Mouse (Mus musculus) cerebellum, adult 2 months (tissue): ENCODE measurements around the gene Syn2. TPM values are rescaled to one million over a fixed set of nuclear protein-coding genes. Genes with fewer than 3 reads are reported as not detected.

Source experiments
- DNase-seq, 2 experiments: peaks; one replicate each; pipeline ENCODE4 v3.0.0; 2021
- H3K27ac ChIP-seq: fragments of 200-500 bp; 2 replicates; pipeline ENCODE4 v1.5.1; 2012; ENCODE audit warnings: low read length, control low read depth, inconsistent platforms; ENCODE audit not compliant: insufficient read depth
- H3K27me3 ChIP-seq: fragments of 200-500 bp; 2 replicates; pipeline ENCODE4 v1.6.1; 2012; ENCODE audit warnings: inconsistent platforms, mild to moderate bottlenecking, low read length, moderate library complexity; ENCODE audit not compliant: control insufficient read depth, insufficient read depth
- H3K4me1 ChIP-seq: fragments of 200-500 bp; 2 replicates; pipeline ENCODE4 v1.6.1; 2011; ENCODE audit warnings: low read length; ENCODE audit not compliant: control insufficient read depth, insufficient read depth
- H3K4me3 ChIP-seq: fragments of 200-500 bp; replicated peaks from 2 replicates; pipeline ENCODE3; 2011; ENCODE audit warnings: mild to moderate bottlenecking, low read depth, low read length, control low read depth; ENCODE audit not compliant: insufficient read depth
- CTCF ChIP-seq: fragments of 200-500 bp; IDR thresholded peaks from 2 replicates; pipeline ENCODE4 v1.5.1; 2011; ENCODE audit warnings: low read depth, mild to moderate bottlenecking, control low read depth, low read length, moderate library complexity, borderline replicate concordance; ENCODE audit not compliant: insufficient read depth
- POLR2A ChIP-seq: fragments of 200-500 bp; IDR thresholded peaks from 2 replicates; pipeline ENCODE4 v1.6.1; 2011; ENCODE audit warnings: low read length, control low read depth, borderline replicate concordance; ENCODE audit not compliant: insufficient read depth
- WGBS: fragments of 180-500 bp; shearing (Covaris S2); methylation state at CpG from one replicate; pipeline ENCODE4 v1.1.7; 2018; 5-methylcytosine and 5-hydroxymethylcytosine counted together
- polyA plus RNA-seq: library from polyadenylated mRNA; depleted of rRNA; stranded (reverse); fragments of >200 nt; gene quantifications from 2 replicates; pipeline ENCODE4 v1.2.3, GENCODE M21; 2012

Syn2 gene
- polyA plus RNA-seq, 1 experiment: 272 TPM

DNA sequence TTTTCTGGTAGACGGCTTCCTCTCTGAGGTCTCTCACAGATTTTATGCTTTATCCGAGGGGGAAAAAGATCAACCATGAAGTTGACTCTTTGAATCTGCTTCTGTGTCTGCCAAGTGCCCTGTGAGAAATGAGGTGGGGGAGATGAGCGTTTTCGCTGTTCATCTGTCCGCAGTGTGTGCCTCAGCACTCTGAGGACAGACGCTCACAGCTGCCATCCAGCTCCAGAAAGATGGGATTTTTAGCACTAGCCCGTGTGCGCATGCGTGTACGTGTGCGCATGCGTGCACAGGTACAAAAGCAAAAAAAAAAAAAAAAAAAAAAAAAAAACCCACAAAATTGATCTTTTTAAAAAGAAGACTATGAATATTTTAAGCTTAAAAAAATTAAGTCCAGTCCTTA, 178.1 kb downstream of the Syn2 start:
- peak; percentile 49 to 57 for DNase-seq
- peak; percentile 87; the same call in 1 of the 2 replicates for TF ChIP-seq POLR2A
- no peak for TF ChIP-seq CTCF
- H3K27me3 ChIP-seq: no peaks in the 10 kb centered on the region
- H3K4me1 ChIP-seq: no peaks in the 10 kb centered on the region
- H3K4me3 ChIP-seq: peak overlapping the region; percentile 90
- WGBS: 4% methylated on average over 12 of the region's 12 CpGs
- H3K27ac ChIP-seq: peak overlapping the region; percentile 53

DNA sequence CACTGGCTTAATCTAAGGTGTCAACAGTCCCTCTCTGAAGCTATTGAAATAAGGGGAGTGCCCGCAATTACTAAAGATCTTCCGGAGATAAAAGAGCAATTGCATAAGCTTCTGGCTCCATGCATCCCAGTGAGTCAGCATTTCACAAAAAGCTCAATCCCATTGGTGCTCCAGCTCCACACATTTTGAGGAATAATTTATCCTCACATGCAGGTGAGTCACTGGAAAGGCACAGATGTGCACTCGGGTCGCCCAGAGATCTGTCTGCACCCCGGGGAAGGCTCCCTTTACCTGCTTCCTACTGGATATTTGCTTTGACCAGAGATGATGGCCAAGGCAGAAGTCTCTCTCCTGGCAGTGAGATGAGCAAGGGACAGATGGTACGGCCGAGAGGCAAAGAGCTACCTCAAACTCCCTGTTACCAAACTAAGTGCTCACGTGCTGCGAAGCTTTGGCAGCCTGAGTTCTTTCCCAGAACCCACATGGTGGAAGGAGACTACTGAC, 178.6 kb downstream of the Syn2 start:
- TF ChIP-seq POLR2A (peak; percentile 16; the same call in 1 of the 2 replicates), CTCF (no peak)
- Histone ChIP-seq H3K4me3 (no peak overlapping the region), H3K27me3 (no peaks in the 10 kb centered on the region), H3K27ac (peak overlapping the region; percentile 32), H3K4me1 (no peaks in the 10 kb centered on the region)
- peak; percentile 77 to 87 for DNase-seq
- WGBS: 4% methylated on average over 9 of the region's 9 CpGs

DNA sequence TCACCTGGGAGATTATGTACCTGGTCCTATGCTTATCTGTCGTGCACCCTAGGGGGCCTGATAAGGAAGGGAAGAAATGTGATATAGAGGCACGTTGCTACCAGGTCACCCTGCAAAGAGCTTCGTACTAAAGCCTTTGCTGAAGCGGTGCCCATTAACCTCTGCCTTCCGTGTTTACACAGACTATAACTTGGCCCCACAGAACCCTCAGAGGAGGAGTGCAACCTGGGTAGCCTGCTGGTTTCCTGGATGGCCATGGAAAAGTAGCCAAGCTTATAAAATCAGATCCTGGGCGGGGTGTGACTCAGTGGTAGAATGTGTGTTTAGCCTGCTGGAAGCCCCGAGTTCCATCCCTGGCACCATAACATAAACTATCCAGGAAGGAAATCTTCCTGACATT, 179.2 kb downstream of the Syn2 start:
- Histone ChIP-seq H3K4me3 (no peak overlapping the region), H3K27me3 (no peaks in the 10 kb centered on the region), H3K27ac (no peak overlapping the region), H3K4me1 (no peaks in the 10 kb centered on the region)
- TF ChIP-seq POLR2A: no peak
- DNase-seq: peak; percentile 12 to 23
- 63% methylated on average over 7 of the region's 7 CpGs for WGBS

GRCm38 (mm10) chr6:115315770-115316169, 181.1 kb downstream of the Syn2 start:
- no peak overlapping the region for H3K27ac ChIP-seq
- DNase-seq: no peak
- H3K4me1 ChIP-seq: no peaks in the 10 kb centered on the region
- TF ChIP-seq CTCF (no peak), POLR2A (no peak)
- H3K4me3 ChIP-seq: no peak overlapping the region
- H3K27me3 ChIP-seq: no peaks in the 10 kb centered on the region
- whole genome bisulfite sequencing: 94% methylated on average over 4 of the region's 4 CpGs

DNA sequence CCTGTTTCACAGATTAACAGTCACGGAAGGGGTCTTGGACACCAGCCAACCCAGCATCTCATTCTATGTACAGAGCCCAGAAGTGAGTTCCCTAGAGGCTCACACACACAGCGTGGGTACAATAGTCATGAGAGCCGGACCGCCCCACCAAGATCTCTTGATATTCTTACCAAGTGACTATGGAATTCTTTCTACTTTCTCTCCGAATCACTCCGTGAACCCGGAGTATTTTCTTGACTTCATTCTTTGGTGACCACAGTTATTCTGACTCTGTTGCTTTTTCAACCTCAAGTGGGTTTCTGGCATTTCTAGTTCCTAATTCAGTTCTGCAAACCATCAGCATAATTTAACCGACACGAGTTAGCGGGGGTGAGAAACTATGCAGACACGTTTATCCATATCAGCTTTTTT, 182.1 kb downstream of the Syn2 start:
- H3K4me3 ChIP-seq: no peak overlapping the region
- H3K4me1 ChIP-seq: no peaks in the 10 kb centered on the region
- TF ChIP-seq CTCF (no peak), POLR2A (no peak)
- H3K27me3 ChIP-seq: no peaks in the 10 kb centered on the region
- 72% methylated on average over 11 of the region's 11 CpGs for WGBS
- H3K27ac ChIP-seq: no peak overlapping the region
- no peak for DNase-seq

- Histone ChIP-seq H3K4me1 (no peaks in the 10 kb centered on the region), H3K27me3 (no peaks in the 10 kb centered on the region), H3K27ac (no peak overlapping the region), H3K4me3 (no peak overlapping the region)
- 92% methylated on average over 6 of the region's 6 CpGs for WGBS
- no peak for DNase-seq
- TF ChIP-seq CTCF: no peak
- no peak for TF ChIP-seq POLR2A
These were observed 184.1 kb downstream of the Syn2 start for GRCm38 (mm10) chr6:115318811-115319210.

- WGBS: 91% methylated on average over 4 of the region's 4 CpGs
- Histone ChIP-seq H3K27me3 (no peaks in the 10 kb centered on the region), H3K27ac (no peak overlapping the region), H3K4me1 (no peaks in the 10 kb centered on the region), H3K4me3 (no peak overlapping the region)
- TF ChIP-seq CTCF (no peak), POLR2A (no peak)
- no peak for DNase-seq
These were observed 185.0 kb downstream of the Syn2 start for GRCm38 (mm10) chr6:115319686-115320085.

DNA sequence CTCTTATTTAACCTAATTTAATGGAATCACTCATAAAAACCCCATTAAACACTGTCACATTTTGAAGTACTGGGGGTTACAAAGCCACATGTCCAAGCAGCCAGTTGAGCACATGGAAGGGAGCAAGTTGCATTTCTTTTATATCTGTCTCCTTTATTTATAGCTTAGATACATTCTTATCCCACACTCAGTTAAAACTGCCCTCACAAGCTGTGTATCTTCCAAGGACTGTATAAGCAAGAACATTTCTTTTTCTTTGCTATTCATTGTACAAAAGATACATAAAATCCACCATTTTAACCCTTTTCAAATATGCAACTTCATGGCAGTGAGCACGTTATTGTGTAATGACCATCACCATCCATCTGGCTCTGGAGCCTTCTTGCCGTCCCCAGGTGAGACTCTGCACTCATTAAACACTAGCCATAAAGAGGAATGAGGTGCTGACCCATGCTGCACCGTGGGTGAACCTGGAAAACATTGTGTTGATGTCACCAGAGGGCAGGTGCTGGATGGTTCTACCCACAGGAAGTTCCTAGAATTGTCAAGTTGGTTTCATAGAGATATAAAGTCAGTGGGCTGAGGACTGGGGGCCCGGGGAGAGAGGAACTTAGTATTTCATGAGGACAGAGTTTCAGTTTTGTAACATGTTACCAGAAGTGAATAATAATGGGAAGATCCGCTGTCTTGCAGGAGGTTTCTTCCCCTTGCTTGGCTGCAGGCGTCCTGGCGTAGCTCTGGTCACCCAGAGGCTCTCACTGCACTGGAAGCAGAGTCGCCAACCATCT, 186.4 kb downstream of the Syn2 start:
- DNase-seq: no peak
- no peak overlapping the region for H3K27ac ChIP-seq
- TF ChIP-seq POLR2A: no peak
- TF ChIP-seq CTCF: no peak

More for the DNA sequence above, 186.4 kb downstream of the Syn2 start:
- 88% methylated on average over 8 of the region's 8 CpGs for WGBS
- no peaks in the 10 kb centered on the region for H3K27me3 ChIP-seq
- H3K4me1 ChIP-seq: no peaks in the 10 kb centered on the region
- no peak overlapping the region for H3K4me3 ChIP-seq
